Mouse (Mus musculus) spleen, adult 2 months (tissue): ENCODE measurements at regions not wholly inside any gene's neighbourhood (a gene's known extent, or its start where the extent isn't known, plus 50 kb on each side); places are given as distances from the start of the nearest gene placed in this dataset.

Source experiments
- DNase-seq, 2 experiments: peaks; one replicate each; pipeline versions ENCODE4 v3.0.0 to v3.0.0-alpha.2; 2012 to 2021; ENCODE audit warnings: low spot score in 2 of 2, low read depth in 1 of 2
- H3K27ac ChIP-seq: fragments of 200-500 bp; 2 replicates; pipeline ENCODE4 v1.5.1; 2012; ENCODE audit warnings: low read length, inconsistent platforms; ENCODE audit not compliant: insufficient read depth
- H3K27me3 ChIP-seq: fragments of 200-500 bp; 2 replicates; pipeline ENCODE4 v1.6.1; 2012; ENCODE audit warnings: mild to moderate bottlenecking, moderate library complexity, low read length, inconsistent platforms; ENCODE audit not compliant: control insufficient read depth, insufficient read depth
- H3K36me3 ChIP-seq: fragments of 200-500 bp; 2 replicates; pipeline ENCODE4 v1.6.1; 2012; ENCODE audit warnings: mild to moderate bottlenecking, low read length, inconsistent platforms; ENCODE audit not compliant: control insufficient read depth, insufficient read depth
- H3K4me1 ChIP-seq: fragments of 200-500 bp; 2 replicates; pipeline ENCODE4 v1.6.1; 2011; ENCODE audit warnings: inconsistent platforms; ENCODE audit not compliant: control insufficient read depth, insufficient read depth, insufficient read length
- H3K4me3 ChIP-seq: fragments of 200-500 bp; 2 replicates; pipeline ENCODE4 v1.5.1; 2011; ENCODE audit warnings: mild to moderate bottlenecking, inconsistent platforms; ENCODE audit not compliant: insufficient read depth, insufficient read length; ENCODE audit errors: extremely low read depth
- CTCF ChIP-seq: fragments of 200-500 bp; IDR thresholded peaks from 2 replicates; pipeline ENCODE4 v1.5.1; 2011; ENCODE audit warnings: mild to moderate bottlenecking, inconsistent platforms; ENCODE audit not compliant: insufficient read depth, insufficient read length, insufficient replicate concordance; ENCODE audit errors: extremely low read depth
- POLR2A ChIP-seq: fragments of 200-500 bp; IDR thresholded peaks from 2 replicates; pipeline ENCODE4 v1.6.1; 2011; ENCODE audit warnings: low read depth, low read length, inconsistent platforms
- WGBS: fragments of 180-500 bp; shearing (Covaris S2); methylation state at CpG from one replicate; pipeline ENCODE4 v1.1.7; 2018; 5-methylcytosine and 5-hydroxymethylcytosine counted together

GRCm38 (mm10) chr12:26180846-26181245 lies 234.2 kb downstream of the Rnf144a start:
- DNase-seq: no peak
- no peak overlapping the region for H3K4me3 ChIP-seq
- no peaks in the 10 kb centered on the region for H3K4me1 ChIP-seq
- no peaks in the 10 kb centered on the region for H3K36me3 ChIP-seq
- no peak for TF ChIP-seq POLR2A
- no peaks in the 10 kb centered on the region for H3K27me3 ChIP-seq
- WGBS: 59% methylated on average over 7 of the region's 7 CpGs
- no peak overlapping the region for H3K27ac ChIP-seq

DNA sequence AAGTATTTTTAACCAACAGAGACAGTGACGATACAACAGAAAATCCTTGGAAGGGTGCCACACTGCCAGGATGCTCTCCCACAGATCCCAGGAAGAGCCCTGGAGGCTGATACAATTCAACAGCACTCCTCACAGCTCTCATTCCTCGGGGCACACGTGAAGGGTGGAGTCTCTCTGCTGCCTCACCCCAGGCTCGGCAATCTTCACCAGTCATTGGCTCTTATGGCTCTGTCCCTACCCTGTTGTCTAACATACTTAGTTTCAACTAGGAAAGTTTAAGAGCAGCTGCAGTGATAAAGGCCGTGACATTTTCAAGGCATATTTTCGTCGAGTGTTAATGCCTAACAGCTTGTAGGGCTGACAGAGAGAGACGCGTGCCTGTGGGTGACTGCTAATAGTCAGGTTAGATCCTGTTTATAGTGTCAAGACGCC lies 238.8 kb downstream of the Rnf144a start:
- DNase-seq: no peak
- H3K36me3 ChIP-seq: no peaks in the 10 kb centered on the region
- no peak for TF ChIP-seq CTCF
- TF ChIP-seq POLR2A: no peak
- WGBS: 70% methylated on average over 10 of the region's 10 CpGs
- H3K27ac ChIP-seq: no peak overlapping the region
- H3K27me3 ChIP-seq: no peaks in the 10 kb centered on the region; the same call in 1 of the 2 replicates
- H3K4me1 ChIP-seq: no peaks in the 10 kb centered on the region
- H3K4me3 ChIP-seq: no peak overlapping the region

GRCm38 (mm10) chr12:26163416-26163815 lies 251.6 kb downstream of the Rnf144a start:
- Histone ChIP-seq H3K36me3 (no peaks in the 10 kb centered on the region), H3K4me1 (no peaks in the 10 kb centered on the region), H3K27ac (no peak overlapping the region), H3K4me3 (no peak overlapping the region), H3K27me3 (no peaks in the 10 kb centered on the region)
- DNase-seq: no peak
- WGBS: 86% methylated on average over 3 of the region's 3 CpGs
- TF ChIP-seq CTCF (no peak), POLR2A (no peak)

DNA sequence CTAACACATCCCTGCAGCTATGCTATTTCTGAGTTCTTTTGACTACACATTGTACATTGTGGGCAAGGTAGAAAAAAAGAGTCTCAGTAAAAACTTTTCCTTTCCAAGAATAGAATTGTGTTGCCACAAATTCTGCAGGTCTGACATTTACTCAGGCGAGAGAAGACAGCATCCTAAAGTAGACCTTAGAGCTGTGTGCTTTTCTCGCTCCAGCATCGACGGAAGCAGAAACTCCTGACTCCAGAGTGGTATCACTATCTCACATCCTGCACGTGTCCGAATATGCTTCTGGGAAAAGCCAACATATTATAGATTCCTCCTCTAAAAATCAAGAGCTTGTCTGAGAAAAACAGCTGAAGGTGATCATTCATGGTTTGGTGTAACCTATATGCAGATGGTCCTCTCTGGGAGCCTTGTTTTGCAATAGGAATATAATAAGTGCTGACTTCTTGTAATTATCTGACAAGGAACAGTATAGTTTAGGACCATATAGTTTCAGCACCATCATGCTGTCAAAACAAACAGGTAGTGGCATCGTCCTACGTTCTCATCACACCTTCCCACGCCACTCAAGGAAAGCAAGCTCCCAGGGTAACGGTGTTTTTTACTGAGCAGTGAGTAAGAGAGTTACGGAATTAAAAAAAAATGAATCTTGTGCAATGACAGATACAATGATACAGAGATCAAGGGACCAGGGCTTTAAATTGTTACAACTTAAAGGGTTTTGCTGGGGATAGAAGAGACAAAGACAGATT lies 254.0 kb downstream of the Rnf144a start:
- Histone ChIP-seq H3K27me3 (no peaks in the 10 kb centered on the region), H3K4me3 (no peak overlapping the region), H3K27ac (no peak overlapping the region), H3K36me3 (no peaks in the 10 kb centered on the region), H3K4me1 (no peaks in the 10 kb centered on the region)
- TF ChIP-seq CTCF: no peak
- no peak for TF ChIP-seq POLR2A
- 92% methylated on average over 11 of the region's 11 CpGs for WGBS
- DNase-seq: no peak

- DNase-seq: no peak
- H3K4me3 ChIP-seq: no peak overlapping the region
- 79% methylated on average over 8 of the region's 8 CpGs for WGBS
- TF ChIP-seq CTCF (no peak), POLR2A (no peak)
- H3K27me3 ChIP-seq: no peaks in the 10 kb centered on the region
- no peaks in the 10 kb centered on the region for H3K4me1 ChIP-seq
- H3K27ac ChIP-seq: no peak overlapping the region
- no peaks in the 10 kb centered on the region for H3K36me3 ChIP-seq
These were observed 262.1 kb downstream of the Rnf144a start for GRCm38 (mm10) chr12:26152992-26153391.

DNA sequence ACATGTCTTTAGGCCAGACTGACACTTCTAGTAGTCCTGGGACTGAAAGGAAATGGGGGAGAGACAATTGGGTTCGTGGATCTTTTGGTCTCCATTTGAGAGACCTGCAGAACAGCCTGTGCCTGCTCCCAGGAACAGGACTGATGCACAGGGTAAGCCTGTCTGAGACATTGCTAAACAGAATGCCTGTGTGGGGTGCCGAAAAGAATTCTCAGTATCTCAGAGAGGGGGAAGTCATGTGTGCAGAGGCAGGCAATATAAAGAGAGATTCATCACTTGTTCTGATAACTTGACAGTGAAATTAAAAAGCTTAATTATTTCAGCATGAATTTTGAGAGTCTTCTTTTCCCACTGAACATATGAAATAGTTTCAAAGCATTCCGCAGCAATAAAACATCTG lies 268.7 kb downstream of the Rnf144a start:
- WGBS: 67% methylated on average over 3 of the region's 3 CpGs
- no peaks in the 10 kb centered on the region for H3K4me1 ChIP-seq
- no peak overlapping the region for H3K27ac ChIP-seq
- TF ChIP-seq CTCF (no peak), POLR2A (no peak)
- DNase-seq: no peak
- no peaks in the 10 kb centered on the region for H3K27me3 ChIP-seq
- no peak overlapping the region for H3K4me3 ChIP-seq
- no peaks in the 10 kb centered on the region for H3K36me3 ChIP-seq

GRCm38 (mm10) chr12:26145085-26145714 lies 269.9 kb downstream of the Rnf144a start:
- no peak overlapping the region for H3K27ac ChIP-seq
- H3K4me3 ChIP-seq: no peak overlapping the region
- H3K27me3 ChIP-seq: no peaks in the 10 kb centered on the region
- H3K36me3 ChIP-seq: no peaks in the 10 kb centered on the region
- no peak for DNase-seq
- no peaks in the 10 kb centered on the region for H3K4me1 ChIP-seq
- TF ChIP-seq CTCF: no peak
- WGBS: 71% methylated on average over 6 of the region's 6 CpGs
